Mouse (Mus musculus): ENCODE measurements around the gene Pspn. TPM values are rescaled to one million over a fixed set of nuclear protein-coding genes. Genes with fewer than 3 reads are reported as not detected.

Pspn gene
- total RNA-seq, 2 experiments from 2014 or later: 4.6 TPM; not detected in 1

DNA sequence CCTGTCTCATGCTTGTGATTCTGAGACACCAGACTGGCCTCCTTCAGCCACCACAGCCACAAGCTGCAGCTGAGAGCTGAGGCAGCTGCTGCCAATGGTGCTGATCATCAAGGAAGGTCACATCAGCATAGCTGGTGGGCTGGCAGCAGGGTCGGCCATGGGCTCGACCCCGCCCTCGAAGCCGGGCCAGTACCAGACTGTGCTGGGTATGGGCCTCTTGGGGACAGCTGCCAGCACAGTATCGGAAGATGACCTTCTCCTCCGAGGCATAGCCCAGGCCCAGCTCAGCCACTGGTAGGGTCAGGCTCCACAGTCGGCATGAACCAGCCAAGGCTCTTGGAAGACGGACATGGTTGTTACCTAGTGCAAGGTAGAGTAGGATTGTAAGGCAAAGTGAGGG, 404 bp downstream of the Pspn start:
- no peak for ATAC-seq (replicated peaks; ENCODE audit: low FRiP score, low TSS enrichment, poor library complexity, severe bottlenecking)

DNA sequence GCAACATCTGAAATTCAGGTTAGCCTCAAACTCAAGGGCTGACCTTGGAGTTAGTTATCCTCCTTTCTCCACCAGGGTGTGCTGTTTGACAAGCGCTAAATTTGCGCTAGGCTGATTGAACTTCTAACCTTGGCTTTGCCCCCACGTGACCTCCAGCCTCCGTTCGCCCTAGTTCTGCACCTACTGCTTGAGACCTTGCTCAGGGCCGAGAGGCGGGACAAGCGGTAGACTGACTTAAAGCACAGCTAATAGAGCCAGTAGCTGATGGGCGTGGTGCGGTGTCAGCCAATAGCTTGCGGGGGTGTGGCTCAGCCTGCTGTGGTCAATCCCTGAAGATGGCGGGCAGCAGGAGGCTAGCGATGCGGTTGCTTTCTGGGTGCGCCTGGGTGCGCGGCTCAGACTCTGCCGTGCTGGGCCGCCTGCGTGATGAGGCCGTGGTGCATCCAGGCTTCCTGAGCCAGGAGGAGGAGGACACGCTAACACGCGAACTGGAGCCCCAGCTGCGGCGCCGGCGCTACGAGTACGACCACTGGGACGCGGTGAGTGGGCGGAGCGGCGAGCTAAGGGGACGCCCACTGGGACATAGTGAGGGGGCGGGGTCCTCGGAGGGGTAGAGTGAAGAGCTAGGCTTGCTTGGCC, 2.7 kb downstream of the Pspn start, which contains the start of gene Alkbh7:
Gene Alkbh7 (plus strand): TSS at position 311 of the 639 bp plus-strand sequence.
- ATAC-seq (replicated peaks; ENCODE audit: low FRiP score, low TSS enrichment, poor library complexity, severe bottlenecking): peak; percentile 96

DNA sequence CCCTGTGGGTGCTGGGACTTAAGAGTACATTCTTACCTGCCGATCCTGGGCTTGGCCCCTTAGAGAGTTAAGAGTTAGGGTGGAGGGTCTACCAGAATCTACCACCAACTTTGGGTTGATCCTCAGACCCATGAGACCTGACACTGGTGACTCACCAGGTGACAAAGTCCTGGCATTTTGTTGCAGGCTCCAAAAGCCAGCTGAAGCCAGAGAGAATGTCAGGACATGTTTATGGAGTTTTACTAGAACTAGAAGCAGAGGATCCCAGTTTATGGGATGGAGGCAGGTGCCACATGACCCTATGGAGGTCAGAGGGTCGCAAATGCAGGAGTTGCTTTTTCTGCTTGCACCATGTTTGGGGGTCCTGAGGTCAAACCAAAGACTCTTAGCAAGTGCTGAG, 3.3 kb downstream of the Pspn start:
- no peak for ATAC-seq (replicated peaks; ENCODE audit: low FRiP score, low TSS enrichment, poor library complexity, severe bottlenecking)

- ATAC-seq (replicated peaks; ENCODE audit: low FRiP score, low TSS enrichment, poor library complexity, severe bottlenecking): no peak
Measured at GRCm38 (mm10) chr17:56995046-56995445, 4.8 kb downstream of the Pspn start.

DNA sequence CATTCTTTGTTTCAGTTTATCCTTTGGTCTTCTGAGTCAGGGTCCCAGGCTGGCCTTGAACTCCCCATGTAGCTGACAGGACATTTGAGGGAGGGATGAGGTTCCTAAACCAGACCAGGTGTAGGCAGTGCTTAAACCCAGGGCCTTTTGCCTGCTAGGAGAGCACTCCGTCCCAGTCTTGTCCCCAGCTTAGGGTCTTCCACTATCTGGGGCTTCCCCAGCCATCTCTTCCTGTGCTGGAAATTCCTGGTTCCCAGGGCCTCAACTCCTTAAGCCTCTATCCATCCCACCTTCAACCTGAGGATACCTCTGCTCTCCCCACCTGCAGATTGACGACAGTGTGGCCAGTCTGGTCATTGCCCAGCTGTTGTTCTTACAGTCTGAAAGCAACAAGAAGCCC, 8.9 kb downstream of the Pspn start:
- no peak for ATAC-seq (replicated peaks; ENCODE audit: low FRiP score, low TSS enrichment, poor library complexity, severe bottlenecking)

DNA sequence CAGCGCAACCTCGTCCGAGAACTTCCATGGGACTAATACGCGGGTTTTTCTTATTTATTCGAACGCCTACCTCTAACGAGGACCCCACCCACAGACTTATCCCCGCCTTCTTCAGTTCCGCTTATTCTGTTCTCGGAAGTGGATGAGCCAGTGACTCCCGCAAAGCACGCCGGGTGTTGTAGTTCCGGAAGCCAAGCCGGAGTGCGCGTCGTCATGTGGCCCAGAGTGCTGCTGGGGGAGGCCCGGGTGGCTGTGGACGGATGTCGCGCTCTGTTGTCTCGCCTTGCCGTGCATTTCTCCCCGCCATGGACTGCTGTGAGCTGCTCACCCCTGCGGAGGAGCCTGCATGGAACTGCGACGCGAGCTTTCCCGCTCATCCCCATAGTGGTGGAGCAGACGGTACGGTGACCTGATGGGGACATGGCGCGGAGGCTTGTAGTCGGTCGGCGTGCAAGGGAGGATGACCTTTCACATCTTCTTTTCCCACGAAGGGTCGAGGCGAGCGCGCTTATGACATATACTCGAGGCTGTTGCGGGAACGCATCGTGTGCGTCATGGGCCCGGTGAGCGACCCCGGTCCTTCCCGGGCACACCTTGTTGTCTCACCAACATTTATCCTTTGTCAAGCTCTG, 9.6 kb downstream of the Pspn start, which contains the start of gene Clpp:
Gene Clpp (plus strand): TSS at position 191 of the 632 bp plus-strand sequence.
- ATAC-seq (replicated peaks; ENCODE audit: low FRiP score, low TSS enrichment, poor library complexity, severe bottlenecking): peak; percentile 96

- peak; percentile 69 for ATAC-seq (replicated peaks; ENCODE audit: low FRiP score, low TSS enrichment, poor library complexity, severe bottlenecking)
Measured at GRCm38 (mm10) chr17:56989467-56990114, 10.2 kb downstream of the Pspn start.

GRCm38 (mm10) chr17:56988921-56989430, 10.8 kb downstream of the Pspn start:
- ATAC-seq (replicated peaks; ENCODE audit: low FRiP score, low TSS enrichment, poor library complexity, severe bottlenecking): no peak

GRCm38 (mm10) chr17:56988441-56988840, 11.4 kb downstream of the Pspn start:
- no peak for ATAC-seq (replicated peaks; ENCODE audit: low FRiP score, low TSS enrichment, poor library complexity, severe bottlenecking)

DNA sequence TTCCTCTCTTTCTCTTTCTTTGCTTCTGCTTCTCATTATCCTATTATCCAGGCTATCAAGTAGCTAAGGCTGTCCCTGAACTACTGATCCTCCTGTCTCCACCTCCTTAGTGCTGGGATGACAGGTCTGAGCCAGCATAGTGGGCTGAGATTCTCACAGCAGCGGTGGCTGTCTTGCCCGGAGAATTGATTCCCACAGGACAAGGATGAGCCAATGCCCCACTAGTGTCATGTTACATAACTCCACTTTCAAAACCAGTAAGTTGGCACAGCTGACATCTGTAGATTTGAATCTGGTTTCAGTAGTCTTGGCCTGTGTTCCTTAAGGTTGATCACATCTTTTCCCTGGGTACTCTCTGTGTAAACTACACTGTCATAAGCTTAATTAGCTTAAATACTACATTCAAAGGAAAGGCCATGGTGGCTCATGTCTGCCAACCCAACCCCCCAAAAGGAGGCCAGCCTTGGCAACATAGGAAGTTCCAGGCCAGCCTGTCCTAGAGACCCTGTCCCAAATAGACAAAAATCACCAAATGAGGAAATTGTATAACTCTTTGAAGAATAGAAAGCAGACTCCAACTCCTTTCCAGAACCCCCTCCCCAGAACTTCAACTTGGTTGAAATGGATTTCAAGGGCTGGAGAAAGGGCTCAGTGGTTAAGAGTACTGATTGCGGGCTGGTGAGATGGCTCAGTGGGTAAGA, 13.6 kb downstream of the Pspn start:
- no peak for ATAC-seq (replicated peaks; ENCODE audit: low FRiP score, low TSS enrichment, poor library complexity, severe bottlenecking)

DNA sequence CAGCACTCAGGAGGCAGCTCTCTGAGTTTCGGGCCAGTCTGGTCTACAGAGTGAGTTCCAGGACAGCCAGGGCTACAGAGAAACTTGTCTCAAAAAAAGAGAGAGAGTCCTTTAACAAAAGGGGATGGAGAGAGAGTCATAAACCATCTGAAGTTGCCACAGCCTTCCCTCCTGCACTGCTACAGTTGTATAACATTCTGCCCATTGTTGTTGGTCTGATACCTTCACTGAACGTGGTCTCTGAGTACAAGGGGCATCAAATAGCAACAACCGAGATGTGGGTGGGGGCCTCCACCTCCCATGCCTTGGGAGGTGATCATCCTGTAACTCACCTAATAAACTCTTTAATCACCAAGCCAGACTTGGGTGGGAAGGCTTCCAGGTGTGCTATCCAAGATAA, 14.2 kb downstream of the Pspn start:
- no peak for ATAC-seq (replicated peaks; ENCODE audit: low FRiP score, low TSS enrichment, poor library complexity, severe bottlenecking)

DNA sequence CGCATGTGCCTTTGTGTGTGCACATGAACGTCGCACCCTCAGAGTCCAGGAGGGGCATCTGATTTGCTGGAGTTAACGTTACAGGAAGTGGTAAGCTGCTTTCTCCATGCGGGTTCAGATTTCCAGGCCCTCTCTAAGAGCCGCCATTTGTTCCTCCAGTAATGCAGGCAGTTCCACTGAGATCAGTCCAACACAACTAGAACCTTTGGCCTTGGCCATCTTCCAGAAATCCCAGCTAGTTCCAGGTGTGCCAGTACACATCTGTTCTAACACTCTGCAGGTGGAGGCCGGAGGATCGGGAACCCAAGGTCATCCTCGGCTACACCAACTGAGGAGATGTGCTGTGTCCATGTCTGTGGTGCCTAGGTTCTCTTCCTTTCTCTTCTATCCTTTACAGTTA, 14.9 kb downstream of the Pspn start:
- no peak for ATAC-seq (replicated peaks; ENCODE audit: low FRiP score, low TSS enrichment, poor library complexity, severe bottlenecking)

GRCm38 (mm10) chr17:56982013-56982412, 17.8 kb downstream of the Pspn start, which contains the start of gene Acer1:
Gene Acer1 (minus strand): TSS chr17:56982126.
- ATAC-seq (replicated peaks; ENCODE audit: low FRiP score, low TSS enrichment, poor library complexity, severe bottlenecking): no peak

- ATAC-seq (replicated peaks; ENCODE audit: low FRiP score, low TSS enrichment, poor library complexity, severe bottlenecking): no peak
Measured at GRCm38 (mm10) chr17:56981049-56981448, 18.8 kb downstream of the Pspn start.

GRCm38 (mm10) chr17:56979524-56979923, 20.3 kb downstream of the Pspn start:
- ATAC-seq (replicated peaks; ENCODE audit: low FRiP score, low TSS enrichment, poor library complexity, severe bottlenecking): no peak

- ATAC-seq (replicated peaks; ENCODE audit: low FRiP score, low TSS enrichment, poor library complexity, severe bottlenecking): no peak
Measured at GRCm38 (mm10) chr17:56976531-56977390, 23.1 kb downstream of the Pspn start.

GRCm38 (mm10) chr17:56975391-56975790, 24.4 kb downstream of the Pspn start:
- no peak for ATAC-seq (replicated peaks; ENCODE audit: low FRiP score, low TSS enrichment, poor library complexity, severe bottlenecking)

DNA sequence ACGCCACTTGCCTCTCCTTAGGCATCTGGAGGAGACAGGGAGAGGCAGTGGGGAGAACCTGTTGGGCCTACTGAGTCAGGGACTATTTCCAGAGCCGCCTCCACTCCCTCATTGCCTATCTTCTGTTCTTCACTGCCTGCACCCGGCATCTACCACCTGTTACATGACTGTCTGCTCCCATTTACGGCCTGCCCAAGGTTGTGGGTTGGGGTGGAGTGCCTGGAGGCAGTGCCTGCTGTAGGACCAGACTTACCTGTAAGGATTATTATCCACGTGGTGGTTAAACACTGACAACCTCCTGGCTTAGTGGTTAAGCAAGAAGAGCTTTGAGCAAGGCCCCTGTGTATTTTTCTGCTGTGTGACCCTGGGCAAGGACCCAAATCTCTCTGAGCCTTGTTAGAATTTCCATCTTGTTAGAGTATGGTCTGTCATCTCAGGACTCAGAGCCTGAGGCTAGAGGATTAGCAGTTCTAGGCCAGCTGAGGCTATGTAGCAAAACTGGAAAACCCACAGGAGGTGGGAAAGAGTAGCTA, 25.0 kb downstream of the Pspn start:
- 0 out of 2 replicates have a peak, but pooled peaks have one; percentile 20 for ATAC-seq (replicated peaks; ENCODE audit: low FRiP score, low TSS enrichment, poor library complexity, severe bottlenecking)

Measured in megakaryocyte-erythroid progenitor cell, adult 5-6 weeks (primary cell).